Mouse (Mus musculus) gastrocnemius, adult 8-10 months (tissue): ENCODE measurements around the gene Icos. TPM values are rescaled to one million over a fixed set of nuclear protein-coding genes. Genes with fewer than 3 reads are reported as not detected.

Experiments
- DNase-seq, 2 experiments: peaks; one replicate each; pipeline ENCODE4 v3.0.0; 2022; ENCODE audit warnings: low spot score in 2 of 2
- total RNA-seq, 4 experiments: library from RNA; stranded (reverse); gene quantifications; 2 replicates each; pipeline ENCODE4 v1.2.4; 2022

Gene Icos
- total RNA-seq, result not detected

GRCm38 (mm10) chr1:60977641-60978040 is at the start of gene Icos:
Icos (plus strand) TSS chr1:60977927.
- no peak for DNase-seq

DNA sequence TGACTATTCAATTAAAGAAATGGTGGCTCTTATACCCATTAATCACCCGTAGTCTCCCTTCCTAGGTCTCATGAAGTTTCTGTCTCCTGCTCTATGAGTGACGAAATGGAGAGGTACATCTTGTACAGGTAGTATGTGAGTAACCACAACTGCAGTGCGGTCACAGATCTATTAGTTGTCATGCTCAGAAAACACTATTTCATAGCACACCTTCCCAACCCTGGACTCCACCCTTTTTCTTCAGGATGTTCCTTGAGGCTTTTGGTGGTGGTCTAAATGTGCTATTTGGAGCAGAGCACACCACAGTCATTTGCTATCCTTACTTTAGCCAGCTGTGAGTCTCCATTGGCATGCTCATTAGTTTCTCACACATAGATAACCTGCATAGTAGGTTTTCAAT is 48.7 kb upstream of the Icos start:
- DNase-seq, result no peak

DNA sequence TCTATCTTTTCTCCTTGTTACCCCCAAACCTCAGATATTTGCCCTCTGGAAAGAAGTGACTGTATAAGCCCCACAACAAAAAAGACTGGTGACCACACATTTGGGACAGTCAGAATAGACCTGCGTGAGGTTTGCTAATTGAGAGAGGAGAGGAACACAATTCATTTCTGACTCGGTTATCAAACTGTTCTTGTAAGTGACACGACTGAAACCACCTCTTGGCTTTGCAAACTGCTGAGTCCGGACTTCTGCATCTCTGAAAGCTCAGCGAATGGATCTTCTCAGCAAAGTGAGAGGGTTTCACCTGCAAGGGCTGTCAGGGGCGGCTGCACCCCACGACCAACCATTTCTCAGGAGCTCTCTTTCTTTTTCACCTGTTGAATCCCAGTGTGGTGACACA is 47.3 kb upstream of the Icos start:
- DNase-seq, result no peak

- no peak for DNase-seq
Measured at GRCm38 (mm10) chr1:60935968-60936581, 41.7 kb upstream of the Icos start.

- no peak for DNase-seq
Measured at GRCm38 (mm10) chr1:60936963-60937711, 40.6 kb upstream of the Icos start.

DNA sequence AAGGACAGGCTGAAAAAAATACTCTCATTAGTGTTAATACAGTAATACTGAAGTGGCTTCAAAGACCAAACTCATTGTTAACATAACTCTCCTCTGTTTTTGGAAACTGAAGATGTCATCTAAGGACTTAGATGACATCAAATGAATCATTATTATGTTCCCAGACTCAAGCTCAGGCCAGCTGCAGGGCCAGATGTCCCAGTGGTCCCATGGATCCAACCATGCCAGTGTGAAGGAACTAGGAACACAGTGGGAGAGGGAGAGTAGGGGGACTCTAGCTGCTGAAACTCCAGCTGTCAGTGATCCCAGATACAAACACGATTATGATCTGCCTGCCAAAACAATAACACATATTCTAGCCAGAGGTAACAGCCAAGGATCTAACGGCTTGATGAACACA is 39.5 kb upstream of the Icos start:
- DNase-seq, result peak in 1 of 2 experiments; percentile 34

- DNase-seq, result no peak
Measured at GRCm38 (mm10) chr1:60938974-60939373, 38.8 kb upstream of the Icos start.

DNA sequence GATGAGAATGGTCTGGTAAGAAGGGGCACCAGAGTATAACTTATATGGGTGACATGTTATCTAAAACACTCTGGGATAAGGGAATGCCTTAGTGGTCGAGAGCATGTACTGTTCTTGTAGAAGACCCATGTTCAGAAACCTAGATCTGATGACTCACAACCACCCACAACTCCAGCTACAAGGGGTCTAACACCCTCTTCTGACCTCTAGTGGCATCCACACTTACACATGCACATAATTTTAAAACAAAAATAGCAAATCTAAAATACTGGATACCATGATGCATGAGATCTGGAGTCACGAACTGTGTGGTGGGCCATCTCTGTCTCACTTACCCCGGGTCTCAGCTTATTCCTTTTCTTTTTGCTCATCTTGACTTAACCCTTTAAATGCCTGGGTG is 37.7 kb upstream of the Icos start:
- no peak for DNase-seq

DNA sequence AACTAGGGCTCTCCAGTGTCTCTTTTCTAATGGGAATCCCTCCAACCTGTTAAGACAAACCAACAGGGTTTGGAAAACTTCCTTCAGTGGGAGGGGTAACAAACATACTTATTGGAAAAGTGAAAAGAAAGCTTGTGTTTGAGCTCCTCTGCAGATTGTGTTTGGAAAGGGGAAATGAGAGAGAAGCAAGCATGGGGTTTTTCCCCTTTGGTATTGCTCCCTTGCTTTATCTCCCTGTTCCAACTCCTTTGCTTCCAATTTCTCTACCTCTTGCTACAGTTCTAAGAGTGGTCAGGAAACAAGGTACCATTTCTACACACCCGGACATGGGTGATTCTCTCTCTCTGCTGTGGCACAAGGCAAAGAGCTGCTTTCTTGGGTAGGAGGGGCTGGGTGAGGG is 37.1 kb upstream of the Icos start:
- DNase-seq, result no peak

- DNase-seq, result no peak
Measured at GRCm38 (mm10) chr1:60941056-60942048, 36.4 kb upstream of the Icos start.

DNA sequence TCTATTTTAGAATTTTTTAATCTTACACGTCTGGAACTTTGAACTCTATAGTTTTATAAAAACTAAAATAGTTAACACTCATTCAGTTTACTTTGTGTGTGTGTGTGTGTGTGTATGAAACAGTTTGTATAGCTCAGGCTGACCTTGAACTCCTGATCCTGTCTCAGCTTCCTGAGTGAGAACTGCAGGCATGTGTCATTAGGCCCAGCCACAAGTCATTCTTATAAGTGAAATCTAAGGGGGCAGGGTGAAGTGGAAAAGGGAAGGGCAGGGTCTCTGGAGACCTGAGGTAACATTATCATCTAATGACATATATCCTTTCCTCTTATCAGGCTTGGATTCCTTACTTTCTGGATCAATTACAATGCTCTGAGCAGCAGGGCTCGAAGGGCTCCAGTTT is 34.8 kb upstream of the Icos start:
- no peak for DNase-seq

DNA sequence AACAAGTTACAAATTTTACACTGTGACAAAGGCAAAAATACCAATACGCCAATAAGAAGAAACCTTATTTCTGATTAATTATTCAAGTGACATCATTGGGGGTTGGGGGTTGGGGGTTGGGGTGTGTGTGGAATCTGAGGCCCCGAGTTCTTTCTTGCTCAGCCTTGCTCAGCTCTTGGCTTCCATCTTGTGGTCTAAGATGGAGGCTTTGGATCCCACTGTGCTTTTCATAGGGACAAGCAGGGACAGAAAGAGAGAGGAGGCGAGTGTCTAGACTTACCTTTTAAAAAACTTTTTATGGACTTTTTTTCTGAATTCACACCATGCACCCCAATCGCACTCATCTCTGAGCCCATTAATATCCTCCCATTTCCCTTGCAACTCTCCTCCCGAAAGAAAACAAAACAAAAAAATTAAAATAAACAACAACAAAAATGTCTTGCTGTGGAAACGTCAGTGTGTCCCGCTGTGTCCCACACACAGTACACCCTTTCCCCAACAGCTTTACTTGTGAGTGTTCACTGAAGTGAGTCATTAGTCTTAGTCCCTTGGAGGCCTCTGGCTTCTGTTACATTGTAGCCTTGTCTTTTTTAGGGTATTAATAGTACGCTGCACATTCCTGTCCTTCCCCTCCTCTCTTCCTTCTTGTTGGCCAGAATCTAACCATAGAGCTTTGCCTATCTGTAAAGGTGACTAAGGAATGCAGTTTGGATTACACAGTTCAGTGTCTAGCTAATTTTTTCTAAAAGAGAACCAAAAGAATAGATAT is 31.9 kb upstream of the Icos start:
- no peak for DNase-seq

DNA sequence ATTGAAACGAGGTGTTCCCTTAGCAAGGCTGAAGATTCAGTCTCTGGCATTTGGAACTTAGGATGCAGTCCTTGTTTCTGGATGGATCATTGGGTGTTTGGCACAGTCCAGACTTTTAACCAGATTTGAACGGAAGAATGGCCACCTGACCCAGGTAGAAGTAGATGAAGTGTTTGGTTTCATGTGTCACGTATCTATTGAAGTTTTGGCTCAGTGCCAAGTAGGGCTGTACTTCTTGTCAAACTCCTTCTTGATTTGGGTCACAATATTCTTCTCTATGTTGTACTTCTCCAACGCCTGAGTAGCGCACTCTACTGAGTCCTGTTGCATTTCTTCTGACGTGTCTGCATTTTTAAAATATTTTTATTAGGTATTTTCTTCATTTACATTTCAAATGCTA is 29.6 kb upstream of the Icos start:
- no peak for DNase-seq

DNA sequence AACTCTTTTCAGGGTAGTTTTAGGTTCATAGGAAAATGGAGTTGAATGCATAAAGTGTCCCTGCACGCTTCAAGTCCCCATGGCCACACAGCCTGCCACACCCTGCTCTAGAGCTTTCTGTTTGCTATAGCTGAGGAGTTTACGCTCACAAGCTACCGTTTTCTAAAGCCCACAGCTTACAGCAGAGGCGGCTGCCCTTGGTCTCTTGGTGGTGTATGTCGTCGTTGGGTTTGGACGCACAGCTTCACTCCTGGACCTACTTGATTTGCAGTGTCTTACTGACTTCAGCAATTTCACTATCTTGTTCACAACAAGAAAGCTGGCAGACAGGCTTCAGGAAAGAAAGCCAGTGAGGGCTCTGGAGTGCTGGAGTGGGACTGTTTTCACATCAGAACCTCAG is 24.8 kb upstream of the Icos start:
- DNase-seq, result no peak

DNA sequence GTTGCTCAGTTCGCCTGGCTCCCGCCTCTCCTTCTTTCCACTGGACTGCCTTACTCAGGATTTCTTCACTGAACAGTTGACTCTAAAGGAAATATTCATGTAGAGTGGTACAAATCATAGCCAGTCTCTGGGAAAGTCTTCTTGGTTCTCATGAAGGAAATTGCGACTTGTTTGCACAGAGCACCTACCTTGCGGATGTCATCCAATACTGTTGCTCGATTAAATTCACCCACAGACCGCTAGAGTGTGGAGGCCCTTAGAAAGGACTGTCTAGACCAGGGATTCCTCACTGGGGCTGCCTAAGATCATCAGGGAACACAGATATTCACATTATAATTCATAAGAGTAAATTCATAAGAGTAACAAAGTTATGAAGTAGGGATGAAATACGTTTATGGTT is 24.0 kb upstream of the Icos start:
- no peak for DNase-seq

DNA sequence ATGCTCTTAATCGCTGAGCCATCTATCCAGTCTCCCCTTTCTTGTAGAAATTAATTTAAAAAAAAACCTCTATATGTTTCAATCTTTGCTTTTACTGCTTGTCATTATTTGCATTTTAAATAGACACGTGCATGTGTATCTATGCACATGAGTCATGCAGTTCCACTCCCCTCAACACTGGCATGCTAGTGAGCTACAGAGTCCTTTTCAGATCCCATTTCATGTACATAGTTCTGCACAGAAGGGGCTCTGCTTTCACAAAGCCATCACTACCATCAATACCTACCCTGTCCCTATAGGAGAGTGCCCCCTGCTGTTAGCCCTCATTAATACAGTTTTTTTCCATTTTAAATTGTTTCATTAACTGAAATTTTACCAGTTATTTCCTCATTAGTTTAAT is 23.0 kb upstream of the Icos start:
- no peak for DNase-seq

GRCm38 (mm10) chr1:60955186-60955585 is 22.5 kb upstream of the Icos start:
- no peak for DNase-seq

DNA sequence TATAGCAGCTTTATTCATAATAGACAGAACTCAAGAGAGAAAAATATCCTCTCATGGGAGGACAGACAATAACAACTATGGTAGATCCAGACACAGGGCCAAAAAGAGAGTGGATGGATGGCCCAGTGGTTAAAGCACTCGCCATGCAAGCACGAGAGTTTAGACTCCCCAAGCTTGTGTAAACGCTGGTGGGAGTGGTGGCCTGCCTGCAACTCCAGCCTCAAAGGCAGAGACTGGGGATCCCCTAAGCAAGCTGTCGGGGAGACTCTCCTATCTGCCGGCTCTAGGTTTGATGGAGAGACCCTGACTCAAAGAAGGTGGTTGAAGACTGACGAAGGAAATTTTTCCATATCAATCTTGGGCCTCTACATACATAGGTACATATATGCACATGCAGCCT is 21.5 kb upstream of the Icos start:
- DNase-seq, result no peak

- no peak for DNase-seq
Measured at GRCm38 (mm10) chr1:60958287-60958686, 19.4 kb upstream of the Icos start.

GRCm38 (mm10) chr1:60959246-60959645 is 18.5 kb upstream of the Icos start:
- no peak for DNase-seq

- DNase-seq, result peak in 1 of 2 experiments; percentile 15
Measured at GRCm38 (mm10) chr1:60960451-60960850, 17.3 kb upstream of the Icos start.
